Mouse (Mus musculus) gastrocnemius, postnatal 25 days (tissue): ENCODE data around the gene Ampd3. TPM values are rescaled to one million over a fixed set of nuclear protein-coding genes. Genes with fewer than 3 reads are reported as not detected.
A peak's percentile ranks its signal among the peaks of the same experiment; 100 is the strongest.

Experiments
- DNase-seq: peaks from one replicate; pipeline ENCODE4 v3.0.0; 2022
- long read RNA-seq, 2 experiments: library from polyadenylated mRNA; stranded (forward); transcript quantifications; one replicate each; pipeline ENCODE4 v2.0.0; 2021
- total RNA-seq, 2 experiments: library from RNA; stranded (reverse); gene quantifications; 1 replicate in 1 of 2; 2 replicates in 1 of 2; pipeline ENCODE4 v1.2.3; 2021

Gene Ampd3
- 1 to 10 TPM; 3.9 to 9.1 TPM for total RNA-seq
- long read RNA-seq, experiment 1, partial matches to known transcripts = 0 of 3 reads
- long read RNA-seq, experiment 1, other reads (novel, unspliced or antisense) = 3 of 3 reads
- long read RNA-seq, experiment 2, partial matches to known transcripts = 2 of 2 reads
- long read RNA-seq, experiment 2, other reads (novel, unspliced or antisense) = 0 of 2 reads

GRCm38 (mm10) chr7:110768001-110768400 is at the start of gene Ampd3:
Ampd3 (plus strand) TSS chr7:110768206.
- DNase-seq = no peak

GRCm38 (mm10) chr7:110718505-110718904 is 49.5 kb upstream of the Ampd3 start:
- no peak for DNase-seq

- DNase-seq = no peak
Observed at GRCm38 (mm10) chr7:110719857-110720256, 48.1 kb upstream of the Ampd3 start.

GRCm38 (mm10) chr7:110722183-110722582 is 45.8 kb upstream of the Ampd3 start:
- DNase-seq = no peak

- no peak for DNase-seq
Observed at GRCm38 (mm10) chr7:110727049-110727448, 41.0 kb upstream of the Ampd3 start.

- no peak for DNase-seq
Observed at GRCm38 (mm10) chr7:110728876-110729275, 39.1 kb upstream of the Ampd3 start.

- no peak for DNase-seq
Observed at GRCm38 (mm10) chr7:110729295-110729694, 38.7 kb upstream of the Ampd3 start.

- DNase-seq = peak; percentile 36
Observed at GRCm38 (mm10) chr7:110731091-110731967, 36.7 kb upstream of the Ampd3 start.

GRCm38 (mm10) chr7:110732001-110732632 is 35.9 kb upstream of the Ampd3 start:
- DNase-seq = no peak

GRCm38 (mm10) chr7:110736914-110737313 is 31.1 kb upstream of the Ampd3 start:
- no peak for DNase-seq

- no peak for DNase-seq
Observed at GRCm38 (mm10) chr7:110739764-110740163, 28.2 kb upstream of the Ampd3 start.

- DNase-seq = no peak
Observed at GRCm38 (mm10) chr7:110740188-110740587, 27.8 kb upstream of the Ampd3 start.

- no peak for DNase-seq
Observed at GRCm38 (mm10) chr7:110742022-110742421, 26.0 kb upstream of the Ampd3 start.

GRCm38 (mm10) chr7:110746087-110746562 is 21.9 kb upstream of the Ampd3 start:
- no peak for DNase-seq

- no peak for DNase-seq
Observed at GRCm38 (mm10) chr7:110746809-110747208, 21.2 kb upstream of the Ampd3 start.

- DNase-seq = no peak
Observed at GRCm38 (mm10) chr7:110750834-110751233, 17.2 kb upstream of the Ampd3 start.

GRCm38 (mm10) chr7:110751634-110752033 is 16.4 kb upstream of the Ampd3 start:
- DNase-seq = no peak

GRCm38 (mm10) chr7:110753310-110753709 is 14.7 kb upstream of the Ampd3 start:
- no peak for DNase-seq

- peak; percentile 36 for DNase-seq
Observed at GRCm38 (mm10) chr7:110753926-110754330, 14.1 kb upstream of the Ampd3 start.

- no peak for DNase-seq
Observed at GRCm38 (mm10) chr7:110756440-110756839, 11.6 kb upstream of the Ampd3 start.

GRCm38 (mm10) chr7:110762605-110763180 is 5.3 kb upstream of the Ampd3 start:
- no peak for DNase-seq

GRCm38 (mm10) chr7:110768451-110769064 is 552 bp downstream of the Ampd3 start:
- DNase-seq = peak; percentile 50
